Comparison of ENCODE assay signal across 10 mouse cellular contexts in genomic region chr5:28466760-28467306, GRCm38 (mm10). TPM values are rescaled to one million over a fixed set of nuclear protein-coding genes. Genes with fewer than 3 reads are reported as not detected.
DNase-seq lines count a peak whose midpoint lies in the region; ATAC-seq lines count a peak whose summit lies in the region.
"Had no signal": no experiment of that assay in that cellular context is flagged by ENCODE, and none has a peak within 500 bp of the region (broad histone marks: within the 10 kb centered on the region; RNA-seq: fewer than 3 reads in every experiment).

TSS of gene Shh (minus strand) at chr5:28467256.

- H3K9ac ChIP-seq in hindbrain, embryonic 16.5 days (ENCODE audit: low read depth, low read length): peak within 1 kb of the TSS; percentile 68
- no peak within 1 kb of the TSS; the same call in 1 of the 2 replicates for H3K9ac ChIP-seq in neural tube, embryonic 11.5 days (ENCODE audit: low read length)

- peak within 1 kb of the TSS; percentile 94 for H3K4me2 ChIP-seq in hindbrain, embryonic 16.5 days (ENCODE audit: low read length)
- peak within 1 kb of the TSS; percentile 73 for H3K4me2 ChIP-seq in neural tube, embryonic 11.5 days (ENCODE audit: low read depth)

- no peaks in the 10 kb centered on the region for H3K9me3 ChIP-seq in hindbrain, embryonic 16.5 days (ENCODE audit: control insufficient read depth, low read length)
- H3K9me3 ChIP-seq in neural tube, embryonic 11.5 days (ENCODE audit: control insufficient read depth, low read length): no peaks in the 10 kb centered on the region

- H3K4me1 ChIP-seq in hindbrain, embryonic 16.5 days (ENCODE audit: control insufficient read depth, insufficient read depth, low read depth, low read length): peaks cover 23% of the 10 kb centered on the region
- H3K4me1 ChIP-seq in neural tube, embryonic 11.5 days (ENCODE audit: control insufficient read depth, insufficient read depth, low read length): peaks cover 3% of the 10 kb centered on the region; the same call in 1 of the 2 replicates

- no peaks in the 10 kb centered on the region for H3K36me3 ChIP-seq in hindbrain, embryonic 16.5 days (ENCODE audit: control insufficient read depth, insufficient read depth, low read length)
- H3K36me3 ChIP-seq in neural tube, embryonic 11.5 days (ENCODE audit: control insufficient read depth, insufficient read depth, low read length): no peaks in the 10 kb centered on the region

- H3K27ac ChIP-seq in hindbrain, embryonic 16.5 days (ENCODE audit: low read depth, low read length): peak within 1 kb of the TSS; percentile 79
- H3K27ac ChIP-seq in neural tube, embryonic 11.5 days (ENCODE audit: low read depth, low read length): no peak within 1 kb of the TSS

- ATAC-seq in hindbrain, embryonic 16.5 days: peak; percentile 74
- 0 out of 2 replicates have a peak, but pooled peaks have one; percentile 36 for ATAC-seq in neural tube, embryonic 11.5 days (ENCODE audit: insufficient read depth, low FRiP score, low TSS enrichment)

- peak within 1 kb of the TSS; percentile 61 for H3K4me3 ChIP-seq in hindbrain, embryonic 16.5 days (ENCODE audit: low read length)
- peak within 1 kb of the TSS; percentile 31 for H3K4me3 ChIP-seq in neural tube, embryonic 11.5 days (ENCODE audit: low read depth, low read length)

- H3K27me3 ChIP-seq in hindbrain, embryonic 16.5 days (replicated peaks; ENCODE audit: control insufficient read depth, insufficient read depth, low read length): peaks cover 48% of the 10 kb centered on the region
- peaks cover 67% of the 10 kb centered on the region for H3K27me3 ChIP-seq in neural tube, embryonic 11.5 days (ENCODE audit: control insufficient read depth, insufficient read depth, low read length)

- under 1% methylated on average over 31 of the region's 31 CpGs for whole genome bisulfite sequencing in hindbrain, embryonic 16.5 days
- under 1% methylated on average over 31 of the region's 31 CpGs for WGBS in neural tube, embryonic 11.5 days

- DNase-seq in heart, adult 11 months: peak; percentile 60
- no peak for DNase-seq in heart, postnatal 36 days
- peak; percentile 45 for DNase-seq in urinary bladder, adult 2 months (ENCODE audit: low spot score)
- DNase-seq in urinary bladder, postnatal 36 days (ENCODE audit: low spot score in 2 of 2): no peak
- DNase-seq in neural tube, embryonic 11.5 days (ENCODE audit: low spot score): peak; percentile 50
- no peak for DNase-seq in spleen, postnatal 36 days (ENCODE audit: low spot score in 2 of 2)
- DNase-seq in spleen, postnatal 10 days (ENCODE audit: low spot score in 2 of 2): no peak

- intact Hi-C loops in heart, postnatal 36 days (cut with DNase I): no loop called here

RNA-seq across cellular contexts. Expression of gene Shh, which starts in this region (rescaled TPM):
- total RNA-seq in heart, postnatal 36 days (2021): not detected
- 68.3 and 70.7 TPM in 2 replicates for polyA plus RNA-seq in urinary bladder, adult 2 months (2012; rRNA removed)
- polyA plus RNA-seq in hindbrain, embryonic 16.5 days (2015; fragmentation: Nextera tagmentation; extraction: Ambion mirVana): 0.93 and 0.97 TPM in 2 replicates
- polyA plus RNA-seq in neural tube, embryonic 11.5 days (2014; fragmentation: Nextera tagmentation; extraction: Ambion mirVana): 1.9 and 2.5 TPM in 2 replicates
- total RNA-seq: common myeloid progenitor, adult 5-6 weeks had no signal
- polyA plus RNA-seq: liver, embryonic 16.5 days had no signal

Comparison
In these comparisons a context has a peak if more than half of its experiments do, and no peak if none do; other contexts are left out.
1. RNA of gene Shh (polyA plus RNA-seq): 68.3 to 70.7 TPM in urinary bladder, adult 2 months; 1.9 to 2.5 TPM in neural tube, embryonic 11.5 days and 0.93 to 0.97 TPM in hindbrain, embryonic 16.5 days; every median in the first group is over 10 times any median in the second.
2. DNase-seq: peak in heart, adult 11 months (single experiment), urinary bladder, adult 2 months (single experiment) and neural tube, embryonic 11.5 days (single experiment); none in heart, postnatal 36 days (0 of 2), urinary bladder, postnatal 36 days (0 of 2), spleen, postnatal 36 days (0 of 2) and spleen, postnatal 10 days (0 of 2).
3. Peak in ATAC-seq, H3K4me3 ChIP-seq, H3K27ac ChIP-seq, H3K9ac ChIP-seq and H3K4me2 ChIP-seq in hindbrain, embryonic 16.5 days; RNA of the gene not detected or under 1 TPM.